Mouse (Mus musculus) small intestine, adult 2 months (tissue): ENCODE data around the gene Palm2.

Experiments
- CTCF ChIP-seq: fragments of 200-500 bp; IDR thresholded peaks from 2 replicates; pipeline ENCODE4 v1.5.1; 2012; ENCODE audit warnings: low read depth, mild to moderate bottlenecking, control low read depth, inconsistent platforms, low read length, moderate library complexity, mixed read lengths; ENCODE audit not compliant: insufficient replicate concordance, insufficient read length; ENCODE audit errors: extremely low read depth
- POLR2A ChIP-seq: fragments of 200-500 bp; IDR thresholded peaks from 2 replicates; pipeline ENCODE4 v1.6.1; 2012; ENCODE audit warnings: low read depth, mild to moderate bottlenecking, control low read depth, inconsistent platforms, low read length, moderate library complexity

DNA sequence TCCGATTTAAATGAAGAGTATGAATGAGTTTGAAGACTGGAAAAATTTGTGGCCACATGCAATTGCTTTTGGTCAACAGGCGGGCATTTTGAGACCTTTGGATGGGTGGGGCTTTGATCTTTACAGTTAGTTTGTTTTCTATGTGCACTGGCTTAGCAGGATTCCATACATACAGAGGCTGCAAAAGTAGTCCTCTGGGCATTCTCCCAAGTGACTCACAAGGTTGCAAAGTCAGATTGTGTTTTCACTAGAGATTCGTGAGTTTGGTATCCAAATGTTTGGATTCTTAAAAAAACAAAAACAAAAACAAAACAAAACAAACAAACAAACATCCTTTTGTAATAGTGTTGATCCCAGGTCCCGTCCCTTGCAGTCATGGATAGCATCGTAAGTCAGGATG is 141.6 kb downstream of the Palm2 start:
- no peak for TF ChIP-seq CTCF
- TF ChIP-seq POLR2A, result no peak
